Mouse (Mus musculus): ENCODE data around the gene 1700030J22Rik.
A peak's percentile ranks its signal among the peaks of the same experiment; 100 is the strongest.

1700030J22Rik gene

GRCm38 (mm10) chr8:116978631-116979256, at the start of gene 1700030J22Rik:
Gene 1700030J22Rik, minus strand, starts transcription at chr8:116978959.
- DNase-seq, result peak; percentile 99

DNA sequence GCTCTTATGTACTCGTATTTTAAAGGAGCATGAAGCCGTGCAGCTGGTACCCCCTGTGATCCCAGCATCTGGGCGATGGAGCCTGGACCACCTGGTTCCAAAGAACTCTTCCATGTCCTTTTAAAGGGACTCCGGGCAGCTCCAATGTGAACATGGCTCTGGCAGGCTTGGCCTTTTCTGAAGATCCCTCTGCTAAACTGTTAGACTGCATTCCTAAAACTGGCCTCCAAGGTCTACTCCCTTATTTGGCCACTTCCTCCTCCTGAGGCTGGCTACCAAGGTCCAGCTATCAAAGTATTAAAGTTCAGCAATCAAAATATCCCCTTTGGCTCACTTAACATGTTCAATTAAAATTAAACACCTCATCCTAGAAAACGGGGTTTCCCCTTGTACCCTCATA, 48.8 kb upstream of the 1700030J22Rik start:
- no peak for DNase-seq

- DNase-seq, result no peak
These were observed 43.7 kb upstream of the 1700030J22Rik start for GRCm38 (mm10) chr8:117022297-117022993.

DNA sequence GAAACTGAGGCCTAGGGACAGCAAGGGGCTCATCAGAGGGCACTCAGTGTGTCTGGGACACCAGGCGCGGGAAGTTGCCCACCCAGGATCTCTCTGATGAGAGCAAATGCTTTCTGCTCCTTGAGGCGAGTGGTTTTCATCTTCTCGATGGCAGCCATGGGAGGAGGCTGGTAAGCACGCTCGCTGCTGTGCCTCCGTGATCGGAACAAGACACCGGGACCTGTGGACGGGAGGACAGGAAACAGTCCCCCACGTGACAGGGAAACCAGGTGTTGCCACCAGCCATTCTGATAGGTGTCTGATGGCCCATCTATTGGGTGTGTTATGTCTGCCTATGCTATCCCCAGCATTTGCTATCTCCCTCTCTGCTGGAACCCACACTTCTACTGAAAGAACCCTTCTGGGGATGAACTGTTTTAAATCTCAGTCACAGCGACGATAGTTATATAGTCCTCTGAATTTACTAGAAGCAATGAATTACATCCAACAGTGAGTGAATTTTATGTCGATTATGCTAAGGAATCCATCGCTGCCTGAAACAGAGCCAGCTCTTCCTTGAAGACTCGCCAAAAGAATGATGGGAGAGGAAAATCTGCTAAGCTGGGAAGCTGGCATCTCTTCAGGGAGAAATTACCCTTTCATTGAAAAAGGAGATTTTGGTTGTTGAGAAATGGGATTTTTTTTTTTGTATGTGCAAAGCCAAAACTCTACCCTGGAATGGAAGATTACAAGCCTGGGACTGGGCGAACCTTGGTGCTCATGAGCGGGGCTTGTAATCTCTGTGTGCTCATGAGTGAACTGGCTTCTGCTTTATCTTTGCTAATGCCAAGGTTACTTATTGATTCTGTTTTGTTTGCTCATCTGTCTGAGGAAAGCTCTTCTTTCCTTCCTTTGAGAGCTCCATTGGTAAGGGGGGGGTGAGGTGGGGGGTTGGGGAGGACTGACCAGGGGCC, 40.8 kb upstream of the 1700030J22Rik start:
- DNase-seq, result peak; percentile 38

DNA sequence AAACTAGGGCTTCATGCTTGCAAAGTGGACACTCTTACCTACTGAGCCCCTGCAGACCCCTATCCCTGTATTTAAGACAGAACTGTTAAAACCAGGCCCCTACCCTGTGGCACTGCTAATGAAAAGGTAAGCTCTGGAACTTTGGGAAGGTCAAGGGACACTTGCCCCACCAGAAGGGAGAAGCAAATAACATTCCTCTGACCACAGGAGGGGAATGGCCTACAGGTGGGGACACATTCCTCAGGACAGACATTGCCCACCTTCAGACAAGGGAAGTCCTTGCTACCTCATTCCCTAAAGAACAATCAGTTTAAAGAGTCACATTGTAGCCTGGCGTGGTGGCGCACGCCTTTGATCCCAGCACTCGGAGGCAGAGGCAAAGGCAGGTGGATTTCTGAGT, 39.1 kb upstream of the 1700030J22Rik start:
- no peak for DNase-seq

DNA sequence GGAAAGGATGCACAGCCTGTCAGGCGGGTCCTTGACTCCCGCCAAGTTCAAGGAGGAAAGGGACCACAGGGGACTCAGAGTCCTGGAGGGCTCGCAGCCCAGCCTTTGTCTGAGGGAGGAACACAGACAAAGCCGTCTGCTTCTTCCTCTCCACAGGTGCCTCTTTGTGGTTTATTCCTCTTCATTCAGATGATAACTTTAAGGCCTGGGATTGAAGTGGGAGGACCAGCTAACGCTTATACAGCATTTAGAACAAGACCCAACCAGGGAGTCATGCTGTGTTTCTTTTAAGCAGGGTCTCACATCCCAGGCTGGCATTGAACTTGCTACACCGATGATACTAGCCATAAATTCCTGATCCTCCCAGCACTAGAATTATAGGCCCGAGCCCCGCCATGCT, 38.2 kb upstream of the 1700030J22Rik start:
- DNase-seq, result no peak

- DNase-seq, result no peak
These were observed 36.9 kb upstream of the 1700030J22Rik start for GRCm38 (mm10) chr8:117015670-117016069.

DNA sequence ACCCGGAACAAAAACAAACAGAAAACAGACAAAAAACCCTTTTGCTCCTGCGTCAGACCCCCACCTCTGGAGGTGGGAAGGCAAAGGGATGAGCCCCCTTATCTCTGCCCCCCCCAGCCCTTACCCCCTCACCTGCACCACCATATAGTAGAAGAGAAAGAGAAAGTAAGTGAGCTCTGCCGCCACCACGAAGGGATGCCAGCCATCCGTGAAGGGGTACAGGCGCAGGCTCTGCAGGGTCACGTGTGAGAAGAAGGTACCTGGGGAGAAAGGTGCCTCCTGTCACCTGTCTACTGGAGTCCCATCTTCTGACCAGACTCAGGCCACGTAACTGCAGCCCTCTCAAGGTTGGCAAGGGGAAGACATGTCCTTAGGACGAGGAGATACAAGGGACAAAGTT, 32.6 kb upstream of the 1700030J22Rik start:
- no peak for DNase-seq

DNA sequence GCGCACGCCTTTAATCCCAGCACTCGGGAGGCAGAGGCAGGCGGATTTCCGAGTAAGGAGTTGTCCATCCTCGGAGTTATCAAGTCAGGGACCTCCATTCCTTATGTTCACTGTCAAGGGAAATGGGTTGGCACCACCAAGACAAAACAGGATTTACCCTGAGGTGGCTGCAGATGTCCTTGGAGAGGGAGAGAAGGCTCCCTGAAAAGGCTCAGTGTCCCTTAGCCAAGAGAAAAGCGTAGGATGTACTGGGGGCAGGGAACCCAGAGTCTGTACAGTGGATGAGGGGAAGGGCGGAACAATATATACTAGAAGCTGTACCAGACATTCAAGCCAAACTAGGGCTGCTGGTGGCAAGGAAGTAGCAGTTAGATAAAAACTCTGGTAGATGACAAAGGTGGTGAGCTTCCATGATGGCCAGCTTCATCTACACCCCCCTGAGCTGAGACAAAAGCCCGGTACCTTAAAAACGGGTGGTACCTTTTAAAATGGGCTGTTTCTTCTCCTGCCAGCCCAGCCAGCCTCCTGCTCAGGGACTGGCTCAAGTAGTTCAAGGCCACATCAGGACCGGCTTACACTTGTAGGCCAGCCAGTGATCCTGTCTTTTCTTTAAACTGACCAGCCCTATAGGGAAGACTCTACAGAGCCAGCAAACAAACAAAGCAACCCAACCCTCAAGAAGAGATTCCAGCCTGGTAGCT, 15.4 kb upstream of the 1700030J22Rik start:
- no peak for DNase-seq

- peak; percentile 98 for DNase-seq
These were observed 14.5 kb upstream of the 1700030J22Rik start, which contains the start of gene Gcsh for GRCm38 (mm10) chr8:116993095-116993867. Gene Gcsh, minus strand, starts transcription at chr8:116993537.

GRCm38 (mm10) chr8:116992176-116992971, 13.6 kb upstream of the 1700030J22Rik start:
- no peak for DNase-seq

DNA sequence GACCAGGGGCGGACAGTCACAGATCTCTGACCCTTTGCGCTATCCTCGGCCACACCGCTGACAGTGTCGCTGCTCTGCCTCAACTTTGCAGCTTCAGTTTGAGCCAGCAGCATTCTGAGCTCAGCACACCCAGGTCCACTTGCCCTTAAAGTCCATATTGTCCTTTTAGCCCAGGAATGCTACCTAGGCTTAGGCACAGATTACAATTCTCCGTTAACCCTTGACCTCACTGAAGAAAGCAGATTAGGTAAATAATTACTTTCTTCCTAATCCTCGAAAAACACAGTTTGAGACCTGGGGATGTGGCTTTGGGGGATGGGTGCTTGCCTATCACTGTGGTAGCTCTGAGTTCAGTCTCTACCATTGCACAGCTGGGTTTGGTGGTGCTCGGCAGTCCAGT, 12.5 kb upstream of the 1700030J22Rik start:
- no peak for DNase-seq

DNA sequence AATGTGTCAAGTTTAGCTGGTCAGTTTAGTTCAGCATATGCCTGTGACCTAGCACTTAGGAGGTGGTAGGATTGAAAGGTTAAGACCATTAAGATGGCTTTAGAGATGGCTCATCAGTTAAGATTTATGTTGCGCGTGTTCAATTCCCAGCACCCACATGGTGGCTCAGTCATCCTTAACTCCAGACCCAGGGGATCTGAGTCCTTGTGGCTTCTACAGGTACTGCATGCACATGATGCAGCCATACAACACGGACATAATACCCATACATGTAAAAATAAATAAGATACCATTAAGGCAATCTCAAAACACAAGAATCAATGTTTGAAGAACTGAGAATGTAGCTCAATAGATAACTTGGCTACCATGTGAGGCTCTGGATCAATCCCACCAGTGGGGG, 11.1 kb upstream of the 1700030J22Rik start:
- no peak for DNase-seq

- DNase-seq, result peak; percentile 35
These were observed 1.4 kb upstream of the 1700030J22Rik start for GRCm38 (mm10) chr8:116980117-116980516.

GRCm38 (mm10) chr8:116978052-116978451, 707 bp downstream of the 1700030J22Rik start:
- no peak for DNase-seq

- no peak for DNase-seq
These were observed 3.2 kb downstream of the 1700030J22Rik start for GRCm38 (mm10) chr8:116975606-116976005.

GRCm38 (mm10) chr8:116975066-116975465, 3.7 kb downstream of the 1700030J22Rik start:
- no peak for DNase-seq

DNA sequence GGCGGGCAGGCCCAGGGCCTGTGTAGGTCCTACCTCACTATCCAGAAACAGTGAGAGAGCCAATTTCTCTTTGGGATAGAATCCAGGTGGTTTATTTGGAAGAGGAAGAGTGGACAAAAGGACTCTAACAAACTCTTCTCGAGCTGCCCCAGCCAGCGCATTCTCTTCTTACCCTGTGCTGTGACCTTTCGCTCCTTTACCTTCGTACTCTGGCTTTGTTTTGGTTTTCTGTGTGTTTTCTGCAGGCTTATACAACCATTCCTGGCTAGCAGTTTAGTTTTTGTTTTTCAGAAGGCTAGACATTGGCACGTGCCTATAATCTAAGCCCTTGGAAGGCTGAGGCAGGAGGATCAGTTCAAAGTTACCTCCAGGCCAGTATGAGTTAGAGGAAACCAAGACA, 9.2 kb downstream of the 1700030J22Rik start:
- DNase-seq, result no peak

GRCm38 (mm10) chr8:116954415-116954814, 24.3 kb downstream of the 1700030J22Rik start:
- peak; percentile 84 for DNase-seq

DNA sequence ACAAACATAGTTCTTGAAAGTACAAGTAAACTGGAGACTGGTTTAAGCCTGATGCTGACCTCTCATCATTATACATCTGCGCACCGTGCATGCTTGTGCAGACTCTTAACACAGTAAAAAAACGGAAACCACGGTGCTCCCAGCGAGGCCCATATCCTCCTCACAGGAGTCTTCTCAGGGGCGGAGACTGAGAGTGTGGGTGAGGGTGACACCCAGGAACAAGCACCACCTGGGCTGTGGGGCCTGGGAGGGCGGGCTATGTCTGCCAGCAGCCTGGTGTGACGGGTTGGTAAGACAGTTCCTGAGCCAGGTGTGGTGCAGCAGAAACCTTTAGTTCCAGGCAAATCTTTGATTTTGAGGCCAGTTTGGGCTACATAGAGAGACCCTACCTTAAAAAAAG, 26.3 kb downstream of the 1700030J22Rik start:
- no peak for DNase-seq

DNA sequence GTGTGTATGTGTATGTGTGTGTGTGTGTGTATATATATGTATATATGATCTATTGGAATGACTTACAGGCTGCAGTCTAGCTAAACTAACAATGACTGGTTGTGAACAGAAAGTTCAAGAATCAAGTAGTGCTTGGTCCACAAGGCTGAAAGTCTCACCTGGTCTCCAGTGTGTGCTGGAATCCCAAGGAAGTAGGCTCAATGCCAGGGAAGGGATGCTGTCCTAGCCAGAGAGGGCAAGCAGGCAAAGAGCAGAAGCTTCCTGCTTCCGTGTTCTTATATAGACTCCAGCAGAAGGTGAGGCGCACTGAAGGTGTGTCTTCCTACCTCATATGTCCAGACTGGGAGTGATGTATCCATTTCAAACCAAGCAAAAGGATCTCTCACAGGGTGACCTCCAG, 27.0 kb downstream of the 1700030J22Rik start:
- no peak for DNase-seq
